Comparison of ENCODE assay signal across 18 mouse cellular contexts in the genomic region with DNA sequence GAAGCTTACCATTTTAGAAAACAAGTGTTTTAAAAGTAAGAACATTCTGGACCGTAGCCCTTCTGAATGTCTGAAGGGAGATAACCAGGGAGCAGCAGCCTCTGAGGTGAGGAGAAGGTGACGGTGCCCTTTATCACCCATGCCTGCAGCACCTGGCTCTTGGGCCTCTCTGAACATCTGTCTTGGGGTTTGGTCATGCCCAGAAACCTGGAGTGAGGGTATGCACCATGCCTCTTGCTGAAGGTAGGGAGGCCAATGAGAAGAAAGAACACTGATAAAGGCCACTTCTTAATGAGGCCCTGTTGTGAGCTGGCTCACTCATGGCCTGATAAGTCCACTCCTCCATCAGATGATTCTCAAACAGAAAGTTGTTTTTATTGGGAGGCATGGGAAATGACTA. TPM values are rescaled to one million over a fixed set of nuclear protein-coding genes. Genes with fewer than 3 reads are reported as not detected.
A peak's percentile ranks its signal among the peaks of the same experiment; 100 is the strongest.
DNase-seq lines count a peak whose midpoint lies in the region; ATAC-seq and TF ChIP-seq lines count a peak whose summit lies in the region.
"Had no signal": no experiment of that assay in that cellular context is flagged by ENCODE, and none has a peak within 500 bp of the region (broad histone marks: within the 10 kb centered on the region; RNA-seq: fewer than 3 reads in every experiment).

No protein-coding gene starts in this region.

- no peak overlapping the region for H3K4me2 ChIP-seq in hindbrain, embryonic 11.5 days (replicated peaks; ENCODE audit: low read depth, low read length)
- no peak overlapping the region for H3K4me2 ChIP-seq in hindbrain, postnatal 0 days (ENCODE audit: low read depth, low read length)
- no peak overlapping the region for H3K4me2 ChIP-seq in hindbrain, embryonic 12.5 days (replicated peaks)
- no peak overlapping the region for H3K4me2 ChIP-seq in hindbrain, embryonic 15.5 days
- no peak overlapping the region for H3K4me2 ChIP-seq in neural tube, embryonic 15.5 days
- H3K4me2 ChIP-seq in kidney, embryonic 16.5 days (replicated peaks; ENCODE audit: low read depth, low read length), result no peak overlapping the region
- H3K4me2 ChIP-seq: forebrain, embryonic 13.5 days; heart, embryonic 12.5 days had no signal

- ATAC-seq in hindbrain, embryonic 11.5 days (ENCODE audit: low FRiP score), result no peak
- no peak for ATAC-seq in hindbrain, postnatal 0 days
- no peak for ATAC-seq in hindbrain, embryonic 12.5 days (ENCODE audit: low FRiP score)
- no peak for ATAC-seq in hindbrain, embryonic 15.5 days (ENCODE audit: low FRiP score, low read depth)
- ATAC-seq in neural tube, embryonic 15.5 days (ENCODE audit: low FRiP score), result no peak
- ATAC-seq in kidney, embryonic 16.5 days (ENCODE audit: low FRiP score, low TSS enrichment), result no peak
- ATAC-seq: activated CD4-positive, CD25-positive, alpha-beta regulatory T cell, adult 4 months; forebrain, embryonic 13.5 days; forebrain, postnatal 0 days; Patski had no signal

- no peak for TF ChIP-seq CTCF in hindbrain, postnatal 0 days (IDR thresholded peaks at IDR 0.05; ENCODE audit: low read depth)

- no peak overlapping the region for H3K9ac ChIP-seq in hindbrain, embryonic 11.5 days (ENCODE audit: low read depth, low read length)
- H3K9ac ChIP-seq in hindbrain, postnatal 0 days (replicated peaks; ENCODE audit: low read length), result no peak overlapping the region
- H3K9ac ChIP-seq in hindbrain, embryonic 12.5 days, result no peak overlapping the region
- no peak overlapping the region for H3K9ac ChIP-seq in hindbrain, embryonic 15.5 days
- no peak overlapping the region for H3K9ac ChIP-seq in neural tube, embryonic 15.5 days (replicated peaks)
- no peak overlapping the region for H3K9ac ChIP-seq in kidney, embryonic 16.5 days (replicated peaks; ENCODE audit: low read length)
- H3K9ac ChIP-seq: forebrain, embryonic 13.5 days; forebrain, postnatal 0 days; heart, embryonic 12.5 days had no signal

- no peaks in the 10 kb centered on the region for H3K36me3 ChIP-seq in hindbrain, embryonic 11.5 days (ENCODE audit: control insufficient read depth, insufficient read depth, low read length)
- no peaks in the 10 kb centered on the region for H3K36me3 ChIP-seq in hindbrain, postnatal 0 days (ENCODE audit: insufficient read depth, low read length)
- H3K36me3 ChIP-seq in hindbrain, embryonic 12.5 days, result no peaks in the 10 kb centered on the region
- H3K36me3 ChIP-seq in hindbrain, embryonic 15.5 days, result no peaks in the 10 kb centered on the region
- no peaks in the 10 kb centered on the region for H3K36me3 ChIP-seq in neural tube, embryonic 15.5 days
- no peaks in the 10 kb centered on the region for H3K36me3 ChIP-seq in kidney, embryonic 16.5 days (ENCODE audit: insufficient read depth, low read length)
- H3K36me3 ChIP-seq: embryonic facial prominence, embryonic 10.5 days; heart, embryonic 12.5 days had no signal

- peak overlapping the region; percentile 21; the same call in 1 of the 2 replicates for H3K27ac ChIP-seq in hindbrain, embryonic 11.5 days (ENCODE audit: low read depth, low read length)
- H3K27ac ChIP-seq in hindbrain, postnatal 0 days, result no peak overlapping the region
- H3K27ac ChIP-seq in hindbrain, embryonic 12.5 days, result peak overlapping the region; percentile 62; the same call in 1 of the 2 replicates
- H3K27ac ChIP-seq in hindbrain, embryonic 15.5 days (replicated peaks), result 0 out of 2 replicates have a peak overlapping the region, but pooled peaks have one; percentile 0
- H3K27ac ChIP-seq in neural tube, embryonic 15.5 days (replicated peaks), result 0 out of 2 replicates have a peak overlapping the region, but pooled peaks have one; percentile 15
- no peak overlapping the region for H3K27ac ChIP-seq in kidney, embryonic 16.5 days (ENCODE audit: low read length)
- H3K27ac ChIP-seq: embryonic facial prominence, embryonic 10.5 days; forebrain, embryonic 13.5 days; gastrocnemius, adult 2 months had no signal

- no peaks in the 10 kb centered on the region for H3K27me3 ChIP-seq in hindbrain, embryonic 11.5 days (ENCODE audit: control insufficient read depth, insufficient read depth, low read length)
- no peaks in the 10 kb centered on the region for H3K27me3 ChIP-seq in hindbrain, postnatal 0 days (ENCODE audit: insufficient read depth, low read length)
- H3K27me3 ChIP-seq in hindbrain, embryonic 12.5 days, result no peaks in the 10 kb centered on the region
- H3K27me3 ChIP-seq in hindbrain, embryonic 15.5 days, result no peaks in the 10 kb centered on the region
- no peaks in the 10 kb centered on the region for H3K27me3 ChIP-seq in neural tube, embryonic 15.5 days (replicated peaks)
- no peaks in the 10 kb centered on the region for H3K27me3 ChIP-seq in kidney, embryonic 16.5 days (ENCODE audit: insufficient read depth, low read length)
- H3K27me3 ChIP-seq: forebrain, embryonic 13.5 days; heart, embryonic 12.5 days; Patski had no signal

- H3K4me3 ChIP-seq in hindbrain, embryonic 11.5 days (ENCODE audit: low read depth, low read length), result no peak overlapping the region
- H3K4me3 ChIP-seq in hindbrain, postnatal 0 days (ENCODE audit: low read length), result no peak overlapping the region
- H3K4me3 ChIP-seq in hindbrain, embryonic 12.5 days, result no peak overlapping the region
- H3K4me3 ChIP-seq in hindbrain, embryonic 15.5 days, result no peak overlapping the region
- H3K4me3 ChIP-seq in neural tube, embryonic 15.5 days (replicated peaks), result no peak overlapping the region
- no peak overlapping the region for H3K4me3 ChIP-seq in kidney, embryonic 16.5 days (ENCODE audit: low read length)
- H3K4me3 ChIP-seq: embryonic facial prominence, embryonic 10.5 days; forebrain, embryonic 13.5 days; gastrocnemius, adult 2 months; heart, embryonic 12.5 days had no signal

- WGBS in hindbrain, embryonic 11.5 days, result 92% methylated on average over 2 of the region's 2 CpGs
- WGBS in hindbrain, postnatal 0 days, result 72% methylated on average over 2 of the region's 2 CpGs
- WGBS in hindbrain, embryonic 12.5 days, result 88% methylated on average over 2 of the region's 2 CpGs
- WGBS in hindbrain, embryonic 15.5 days, result 73% methylated on average over 2 of the region's 2 CpGs
- 75% methylated on average over 2 of the region's 2 CpGs for WGBS in neural tube, embryonic 15.5 days
- WGBS in kidney, embryonic 16.5 days, result 69% methylated on average over 2 of the region's 2 CpGs

- H3K9me3 ChIP-seq in hindbrain, embryonic 11.5 days (ENCODE audit: control insufficient read depth, low read length), result no peaks in the 10 kb centered on the region
- no peaks in the 10 kb centered on the region for H3K9me3 ChIP-seq in hindbrain, postnatal 0 days (ENCODE audit: low read length)
- H3K9me3 ChIP-seq in hindbrain, embryonic 12.5 days (replicated peaks), result no peaks in the 10 kb centered on the region
- no peaks in the 10 kb centered on the region for H3K9me3 ChIP-seq in hindbrain, embryonic 15.5 days
- H3K9me3 ChIP-seq in neural tube, embryonic 15.5 days (replicated peaks), result no peaks in the 10 kb centered on the region
- H3K9me3 ChIP-seq in kidney, embryonic 16.5 days (ENCODE audit: low read length), result no peaks in the 10 kb centered on the region
- H3K9me3 ChIP-seq: embryonic facial prominence, embryonic 10.5 days; forebrain, embryonic 13.5 days; heart, embryonic 12.5 days had no signal

- H3K4me1 ChIP-seq in hindbrain, embryonic 11.5 days (replicated peaks; ENCODE audit: control insufficient read depth, insufficient read depth, low read length), result 0 out of 2 replicates have a peak, but pooled peaks cover 6% of the 10 kb centered on the region
- 0 out of 2 replicates have a peak, but pooled peaks cover 5% of the 10 kb centered on the region for H3K4me1 ChIP-seq in hindbrain, postnatal 0 days (ENCODE audit: insufficient read depth, low read length)
- peaks cover 45% of the 10 kb centered on the region for H3K4me1 ChIP-seq in hindbrain, embryonic 12.5 days
- peaks cover 35% of the 10 kb centered on the region for H3K4me1 ChIP-seq in hindbrain, embryonic 15.5 days (replicated peaks)
- peaks cover 38% of the 10 kb centered on the region for H3K4me1 ChIP-seq in neural tube, embryonic 15.5 days
- H3K4me1 ChIP-seq in kidney, embryonic 16.5 days (ENCODE audit: insufficient read depth, low read length), result peaks cover 29% of the 10 kb centered on the region

- DNase-seq in hindbrain, embryonic 11.5 days (ENCODE audit: low spot score), result no peak
- DNase-seq in hindbrain, postnatal 0 days (ENCODE audit: low spot score), result no peak
- DNase-seq in layer of hippocampus, postnatal 36 days, result no peak
- DNase-seq: adrenal gland, postnatal 14 days; cerebellum, adult 18-20 months; cerebellum, adult 9-11 months; forebrain, postnatal 0 days; gastrocnemius, adult 2 months; gastrocnemius, postnatal 25 days had no signal

RNA-seq across cellular contexts. Expression of gene Wars, which starts 34.3 kb away (rescaled TPM):
- polyA plus RNA-seq in hindbrain, embryonic 11.5 days (2014; fragmentation: Nextera tagmentation; extraction: Ambion mirVana), result 112 and 119 TPM in 2 replicates
- total RNA-seq in hindbrain, postnatal 0 days (2014; rRNA removed), result 114 and 123 TPM in 2 replicates
- polyA plus RNA-seq in hindbrain, postnatal 0 days (2015; fragmentation: Nextera tagmentation; extraction: Ambion mirVana), result 92.4 and 95.4 TPM in 2 replicates
- 111 and 113 TPM in 2 replicates for polyA plus RNA-seq in hindbrain, embryonic 12.5 days (2016; fragmentation: Nextera tagmentation; extraction: Ambion mirVana)
- 101 and 105 TPM in 2 replicates for polyA plus RNA-seq in hindbrain, embryonic 15.5 days (2015; fragmentation: Nextera tagmentation; extraction: Ambion mirVana)
- 100 and 102 TPM in 2 replicates for polyA plus RNA-seq in neural tube, embryonic 15.5 days (2015; fragmentation: Nextera tagmentation; extraction: Ambion mirVana)
- polyA plus RNA-seq in kidney, embryonic 16.5 days (2015; fragmentation: Nextera tagmentation; extraction: Ambion mirVana), result 94.6 and 98.5 TPM in 2 replicates
- 10 to 100 TPM; 83.6 to 85.6 TPM for total RNA-seq in layer of hippocampus, postnatal 36 days (2021)

RNA-seq across cellular contexts. Expression of gene Wdr25, which starts 34.8 kb away (rescaled TPM):
- 3.5 and 5.4 TPM in 2 replicates for polyA plus RNA-seq in hindbrain, embryonic 11.5 days (2014; fragmentation: Nextera tagmentation; extraction: Ambion mirVana)
- total RNA-seq in hindbrain, postnatal 0 days (2014; rRNA removed), result 5.8 and 7.4 TPM in 2 replicates
- polyA plus RNA-seq in hindbrain, postnatal 0 days (2015; fragmentation: Nextera tagmentation; extraction: Ambion mirVana), result 4.7 and 5.4 TPM in 2 replicates
- 8.1 and 9.7 TPM in 2 replicates for polyA plus RNA-seq in hindbrain, embryonic 12.5 days (2016; fragmentation: Nextera tagmentation; extraction: Ambion mirVana)
- polyA plus RNA-seq in hindbrain, embryonic 15.5 days (2015; fragmentation: Nextera tagmentation; extraction: Ambion mirVana), result 4.6 and 6.0 TPM in 2 replicates
- polyA plus RNA-seq in neural tube, embryonic 15.5 days (2015; fragmentation: Nextera tagmentation; extraction: Ambion mirVana), result 7.4 and 7.6 TPM in 2 replicates
- polyA plus RNA-seq in kidney, embryonic 16.5 days (2015; fragmentation: Nextera tagmentation; extraction: Ambion mirVana), result 8.9 and 9.9 TPM in 2 replicates
- total RNA-seq in layer of hippocampus, postnatal 36 days (2021), result 10 to 100 TPM; 13.0 to 14.6 TPM

Comparison
In these comparisons a context has a peak if more than half of its experiments do, and no peak if none do; other contexts are left out.
1. H3K27ac ChIP-seq: peak in hindbrain, embryonic 11.5 days (single experiment), hindbrain, embryonic 12.5 days (single experiment), hindbrain, embryonic 15.5 days (single experiment) and neural tube, embryonic 15.5 days (single experiment); none in hindbrain, postnatal 0 days (single experiment) and kidney, embryonic 16.5 days (single experiment).